Mouse (Mus musculus): ENCODE results near the gene Ppp4r1.

- TF ChIP-seq EP300 (IDR thresholded peaks at IDR 0.05) (no peak), CTCF (IDR thresholded peaks at IDR 0.05) (no peak)
Observed at GRCm38 (mm10) chr17:65780970-65781369, 1.4 kb upstream of the Ppp4r1 start.

Measured in lung, postnatal 0 days (tissue).